Mouse (Mus musculus): ENCODE measurements around the gene Frmd4a. TPM values are rescaled to one million over a fixed set of nuclear protein-coding genes. Genes with fewer than 3 reads are reported as not detected.

The Frmd4a gene
- polyA plus RNA-seq, 1 experiment = 7.7 TPM

GRCm38 (mm10) chr2:4480180-4480579, 462.7 kb downstream of the Frmd4a start:
- H3K36me3 ChIP-seq (replicated peaks; ENCODE audit: low read length) = no peaks in the 10 kb centered on the region
- H3K9me3 ChIP-seq = no peaks in the 10 kb centered on the region
- H3K27me3 ChIP-seq (replicated peaks) = peaks cover 18% of the 10 kb centered on the region
- peaks cover 21% of the 10 kb centered on the region for H3K4me1 ChIP-seq
- H3K4me3 ChIP-seq (replicated peaks) = no peak overlapping the region
- no peak for TF ChIP-seq GATA1 (IDR thresholded peaks at IDR 0.05; ENCODE audit: borderline replicate concordance, low read length)
- TF ChIP-seq FLI1 (IDR thresholded peaks at IDR 0.05; ENCODE audit: low read length) = no peak

- TF ChIP-seq GATA1 (IDR thresholded peaks at IDR 0.05; ENCODE audit: borderline replicate concordance, low read length) = no peak
- no peak for TF ChIP-seq FLI1 (IDR thresholded peaks at IDR 0.05; ENCODE audit: low read length)
- Histone ChIP-seq H3K27me3 (replicated peaks) (peaks cover 16% of the 10 kb centered on the region), H3K4me3 (replicated peaks) (no peak overlapping the region), H3K36me3 (replicated peaks; ENCODE audit: low read length) (no peaks in the 10 kb centered on the region), H3K4me1 (peaks cover 21% of the 10 kb centered on the region), H3K9me3 (no peaks in the 10 kb centered on the region)
Observed at GRCm38 (mm10) chr2:4481154-4481553, 463.6 kb downstream of the Frmd4a start.

GRCm38 (mm10) chr2:4486185-4486584, 468.7 kb downstream of the Frmd4a start:
- H3K36me3 ChIP-seq (replicated peaks; ENCODE audit: low read length) = no peaks in the 10 kb centered on the region
- TF ChIP-seq GATA1 (IDR thresholded peaks at IDR 0.05; ENCODE audit: borderline replicate concordance, low read length) = no peak
- no peak for TF ChIP-seq FLI1 (IDR thresholded peaks at IDR 0.05; ENCODE audit: low read length)
- H3K27me3 ChIP-seq (replicated peaks) = peaks cover 27% of the 10 kb centered on the region
- H3K4me1 ChIP-seq = peaks cover 17% of the 10 kb centered on the region
- H3K4me3 ChIP-seq (replicated peaks) = no peak overlapping the region
- H3K9me3 ChIP-seq = no peaks in the 10 kb centered on the region

- Histone ChIP-seq H3K4me1 (peaks cover 28% of the 10 kb centered on the region), H3K9me3 (no peaks in the 10 kb centered on the region), H3K27me3 (replicated peaks) (peaks cover 28% of the 10 kb centered on the region), H3K36me3 (replicated peaks; ENCODE audit: low read length) (no peaks in the 10 kb centered on the region), H3K4me3 (replicated peaks) (no peak overlapping the region)
- TF ChIP-seq FLI1 (IDR thresholded peaks at IDR 0.05; ENCODE audit: low read length) = no peak
- no peak for TF ChIP-seq GATA1 (IDR thresholded peaks at IDR 0.05; ENCODE audit: borderline replicate concordance, low read length)
Observed at GRCm38 (mm10) chr2:4487280-4487679, 469.8 kb downstream of the Frmd4a start.

- Histone ChIP-seq H3K27me3 (replicated peaks) (peaks cover 39% of the 10 kb centered on the region), H3K4me3 (replicated peaks) (no peak overlapping the region), H3K36me3 (replicated peaks; ENCODE audit: low read length) (no peaks in the 10 kb centered on the region), H3K4me1 (peaks cover 38% of the 10 kb centered on the region), H3K9me3 (no peaks in the 10 kb centered on the region)
- no peak for TF ChIP-seq GATA1 (IDR thresholded peaks at IDR 0.05; ENCODE audit: borderline replicate concordance, low read length)
- no peak for TF ChIP-seq FLI1 (IDR thresholded peaks at IDR 0.05; ENCODE audit: low read length)
Observed at GRCm38 (mm10) chr2:4490845-4491244, 473.3 kb downstream of the Frmd4a start.

GRCm38 (mm10) chr2:4492485-4493481, 475.3 kb downstream of the Frmd4a start:
- peak overlapping the region; percentile 69 for H3K4me3 ChIP-seq (replicated peaks)
- peaks cover 38% of the 10 kb centered on the region for H3K4me1 ChIP-seq
- no peak for TF ChIP-seq GATA1 (IDR thresholded peaks at IDR 0.05; ENCODE audit: borderline replicate concordance, low read length)
- no peak for TF ChIP-seq FLI1 (IDR thresholded peaks at IDR 0.05; ENCODE audit: low read length)
- no peaks in the 10 kb centered on the region for H3K9me3 ChIP-seq
- no peaks in the 10 kb centered on the region for H3K36me3 ChIP-seq (replicated peaks; ENCODE audit: low read length)
- H3K27me3 ChIP-seq (replicated peaks) = peaks cover 44% of the 10 kb centered on the region

- Histone ChIP-seq H3K4me3 (replicated peaks) (no peak overlapping the region), H3K27me3 (replicated peaks) (peaks cover 46% of the 10 kb centered on the region), H3K9me3 (peaks cover 5% of the 10 kb centered on the region), H3K4me1 (peaks cover 40% of the 10 kb centered on the region), H3K36me3 (replicated peaks; ENCODE audit: low read length) (no peaks in the 10 kb centered on the region)
- TF ChIP-seq GATA1 (IDR thresholded peaks at IDR 0.05; ENCODE audit: borderline replicate concordance, low read length) (no peak), FLI1 (IDR thresholded peaks at IDR 0.05; ENCODE audit: low read length) (no peak)
Observed at GRCm38 (mm10) chr2:4494478-4494877, 477.0 kb downstream of the Frmd4a start.

GRCm38 (mm10) chr2:4499257-4499656, 481.7 kb downstream of the Frmd4a start:
- peaks cover 44% of the 10 kb centered on the region for H3K27me3 ChIP-seq (replicated peaks)

GRCm38 (mm10) chr2:4499916-4500315, 482.4 kb downstream of the Frmd4a start:
- H3K36me3 ChIP-seq (replicated peaks; ENCODE audit: low read length) = no peaks in the 10 kb centered on the region
- no peak for TF ChIP-seq GATA1 (IDR thresholded peaks at IDR 0.05; ENCODE audit: borderline replicate concordance, low read length)
- TF ChIP-seq FLI1 (IDR thresholded peaks at IDR 0.05; ENCODE audit: low read length) = no peak
- peaks cover 5% of the 10 kb centered on the region for H3K9me3 ChIP-seq
- peaks cover 43% of the 10 kb centered on the region for H3K27me3 ChIP-seq (replicated peaks)
- no peak overlapping the region for H3K4me3 ChIP-seq (replicated peaks)
- H3K4me1 ChIP-seq = peaks cover 27% of the 10 kb centered on the region

More at GRCm38 (mm10) chr2:4499257-4499656, 481.7 kb downstream of the Frmd4a start:
- Histone ChIP-seq H3K4me3 (replicated peaks) (no peak overlapping the region), H3K4me1 (peaks cover 28% of the 10 kb centered on the region), H3K9me3 (peaks cover 5% of the 10 kb centered on the region), H3K36me3 (replicated peaks; ENCODE audit: low read length) (no peaks in the 10 kb centered on the region)
- TF ChIP-seq GATA1 (IDR thresholded peaks at IDR 0.05; ENCODE audit: borderline replicate concordance, low read length) (no peak), FLI1 (IDR thresholded peaks at IDR 0.05; ENCODE audit: low read length) (no peak)
